Mouse (Mus musculus): ENCODE results near the gene St6galnac3.

GRCm38 (mm10) chr3:153636094-153636803 is 88.7 kb downstream of the St6galnac3 start:
- TF ChIP-seq EP300 (optimal IDR thresholded peaks at IDR 0.05) (no peak), CTCF (IDR thresholded peaks at IDR 0.05; ENCODE audit: low read depth) (no peak)
